Mouse (Mus musculus) hindbrain, postnatal 0 days (tissue): ENCODE results near the gene Ppp2r5d. TPM values are rescaled to one million over a fixed set of nuclear protein-coding genes. Genes with fewer than 3 reads are reported as not detected.

Source experiments
- ATAC-seq: fragments of 200-750 bp; cut with Nextera tagmentation; 2 replicates; pipeline ENCODE4 v1.8.0; 2017; ENCODE audit warnings: mild to moderate bottlenecking, moderate TSS enrichment, moderate library complexity
- DNase-seq: peaks from one replicate; pipeline ENCODE4 v3.0.0-alpha.2; 2015; ENCODE audit warnings: low spot score
- H3K27ac ChIP-seq: fragments of 300-500 bp; sonication (generic); 2 replicates; pipeline ENCODE4 v1.5.1; 2014; ENCODE audit warnings: mild to moderate bottlenecking
- H3K27me3 ChIP-seq: fragments of 300-500 bp; sonication (generic); 2 replicates; pipeline ENCODE4 v1.6.1; 2014; ENCODE audit warnings: low read length, mixed read lengths; ENCODE audit not compliant: insufficient read depth
- H3K36me3 ChIP-seq: fragments of 300-500 bp; sonication (generic); 2 replicates; pipeline ENCODE4 v1.6.1; 2014; ENCODE audit warnings: low read length, mixed read lengths; ENCODE audit not compliant: insufficient read depth
- H3K4me1 ChIP-seq: fragments of 300-500 bp; sonication (generic); 2 replicates; pipeline ENCODE4 v1.6.1; 2014; ENCODE audit warnings: antibody characterized with exemption, low read length, mixed read lengths; ENCODE audit not compliant: insufficient read depth
- H3K4me2 ChIP-seq: fragments of 300-500 bp; sonication (generic); 2 replicates; pipeline ENCODE4 v1.6.1; 2014; ENCODE audit warnings: low read depth, mild to moderate bottlenecking, low read length, moderate library complexity, mixed read lengths
- H3K4me3 ChIP-seq: fragments of 300-500 bp; sonication (generic); 2 replicates; pipeline ENCODE4 v1.5.1; 2014; ENCODE audit warnings: low read length
- H3K9ac ChIP-seq: fragments of 300-500 bp; sonication (generic); replicated peaks from 2 replicates; pipeline ENCODE4 v1.6.1; 2014; ENCODE audit warnings: mild to moderate bottlenecking, low read length, moderate library complexity, mixed read lengths
- H3K9me3 ChIP-seq: fragments of 300-500 bp; sonication (generic); 2 replicates; pipeline ENCODE4 v1.6.1; 2016; ENCODE audit warnings: low read length, mixed read lengths
- CTCF ChIP-seq: IDR thresholded peaks from 2 replicates; pipeline ENCODE4 v1.5.1; 2016; ENCODE audit warnings: antibody characterized with exemption, control low read depth, low read depth
- WGBS: fragments of 180-500 bp; shearing (Covaris S2); extraction: QIAGEN DNeasy Blood & Tissue Kit; methylation state at CpG from one replicate; pipeline ENCODE4 v1.1.7; 2014; 5-methylcytosine and 5-hydroxymethylcytosine counted together
- polyA plus RNA-seq: library from polyadenylated mRNA; unstranded; fragments of >200 nt; fragmentation: Nextera tagmentation; extraction: Ambion mirVana; gene quantifications from 2 replicates; pipeline ENCODE4 v1.2.1, GENCODE M21; 2015
- total RNA-seq: library from RNA; depleted of rRNA; stranded (reverse); fragments of >200 nt; gene quantifications from 2 replicates; pipeline ENCODE4 v1.2.3, GENCODE M21; 2014

Ppp2r5d gene
- total and polyA plus RNA-seq, 2 experiments from 2014 or later, result 89.6 to 129 TPM

- DNase-seq (no peak), ATAC-seq (peak; percentile 39)
- 17% methylated on average over 24 of the region's 24 CpGs for WGBS
- H3K27ac ChIP-seq, result no peak within 1 kb of the TSS
- H3K27me3 ChIP-seq, result no peaks in the 10 kb centered on the region; the same call in 1 of the 2 replicates
- H3K4me3 ChIP-seq, result peak within 1 kb of the TSS; percentile 14; the same call in 1 of the 2 replicates
- H3K4me2 ChIP-seq, result peak within 1 kb of the TSS; percentile 38
- H3K9ac ChIP-seq, result 0 out of 2 replicates have a peak within 1 kb of the TSS, but pooled peaks have one; percentile 35
- no peaks in the 10 kb centered on the region; the same call in 1 of the 2 replicates for H3K36me3 ChIP-seq
- TF ChIP-seq CTCF, result no peak
- no peaks in the 10 kb centered on the region for H3K4me1 ChIP-seq
- no peaks in the 10 kb centered on the region for H3K9me3 ChIP-seq
Observed at GRCm38 (mm10) chr17:46728904-46729318, 24.0 kb upstream of the Ppp2r5d start, which contains the start of gene Gnmt. Gene Gnmt (minus strand): TSS chr17:46729168.

GRCm38 (mm10) chr17:46728496-46728895, 23.6 kb upstream of the Ppp2r5d start:
- Histone ChIP-seq H3K9ac (0 out of 2 replicates have a peak overlapping the region, but pooled peaks have one; percentile 35), H3K4me1 (no peaks in the 10 kb centered on the region), H3K4me2 (peak overlapping the region; percentile 38; the same call in 1 of the 2 replicates), H3K9me3 (no peaks in the 10 kb centered on the region), H3K27me3 (no peaks in the 10 kb centered on the region; the same call in 1 of the 2 replicates), H3K27ac (no peak overlapping the region), H3K36me3 (no peaks in the 10 kb centered on the region; the same call in 1 of the 2 replicates), H3K4me3 (no peak overlapping the region)
- no peak; the same call in 1 of the 2 replicates for ATAC-seq
- no peak for TF ChIP-seq CTCF
- WGBS, result 52% methylated on average over 11 of the region's 11 CpGs
- DNase-seq, result no peak

GRCm38 (mm10) chr17:46728021-46728420, 23.1 kb upstream of the Ppp2r5d start:
- Histone ChIP-seq H3K9me3 (no peaks in the 10 kb centered on the region), H3K9ac (no peak overlapping the region), H3K27me3 (no peaks in the 10 kb centered on the region; the same call in 1 of the 2 replicates), H3K4me2 (no peak overlapping the region), H3K4me3 (no peak overlapping the region), H3K4me1 (no peaks in the 10 kb centered on the region), H3K36me3 (no peaks in the 10 kb centered on the region; the same call in 1 of the 2 replicates), H3K27ac (no peak overlapping the region)
- DNase-seq (no peak), ATAC-seq (no peak)
- TF ChIP-seq CTCF, result peak; percentile 42
- 38% methylated on average over 6 of the region's 6 CpGs for WGBS

- H3K27ac ChIP-seq, result no peak overlapping the region
- H3K9ac ChIP-seq, result no peak overlapping the region
- DNase-seq (no peak), ATAC-seq (no peak)
- H3K9me3 ChIP-seq, result no peaks in the 10 kb centered on the region
- 90% methylated on average over 11 of the region's 11 CpGs for WGBS
- H3K27me3 ChIP-seq, result no peaks in the 10 kb centered on the region; the same call in 1 of the 2 replicates
- no peak for TF ChIP-seq CTCF
- H3K4me1 ChIP-seq, result no peaks in the 10 kb centered on the region
- H3K4me2 ChIP-seq, result no peak overlapping the region
- no peaks in the 10 kb centered on the region; the same call in 1 of the 2 replicates for H3K36me3 ChIP-seq
- no peak overlapping the region for H3K4me3 ChIP-seq
Observed at GRCm38 (mm10) chr17:46727271-46727670, 22.4 kb upstream of the Ppp2r5d start.

- no peaks in the 10 kb centered on the region; the same call in 1 of the 2 replicates for H3K36me3 ChIP-seq
- no peak overlapping the region for H3K4me3 ChIP-seq
- no peak overlapping the region for H3K9ac ChIP-seq
- no peaks in the 10 kb centered on the region for H3K9me3 ChIP-seq
- no peak overlapping the region for H3K27ac ChIP-seq
- DNase-seq (no peak), ATAC-seq (peak; percentile 8)
- TF ChIP-seq CTCF, result no peak
- H3K27me3 ChIP-seq, result no peaks in the 10 kb centered on the region; the same call in 1 of the 2 replicates
- no peak overlapping the region for H3K4me2 ChIP-seq
- no peaks in the 10 kb centered on the region for H3K4me1 ChIP-seq
- WGBS, result 89% methylated on average over 26 of the region's 26 CpGs
Observed at GRCm38 (mm10) chr17:46725731-46726645, 21.1 kb upstream of the Ppp2r5d start.

GRCm38 (mm10) chr17:46725273-46725672, 20.4 kb upstream of the Ppp2r5d start:
- H3K36me3 ChIP-seq, result no peaks in the 10 kb centered on the region; the same call in 1 of the 2 replicates
- ATAC-seq (peak; percentile 54), DNase-seq (peak; percentile 67)
- no peak overlapping the region for H3K27ac ChIP-seq
- WGBS, result 43% methylated on average over 9 of the region's 9 CpGs
- H3K4me2 ChIP-seq, result no peak overlapping the region
- no peak overlapping the region for H3K4me3 ChIP-seq
- H3K27me3 ChIP-seq, result no peaks in the 10 kb centered on the region; the same call in 1 of the 2 replicates
- H3K9me3 ChIP-seq, result no peaks in the 10 kb centered on the region
- H3K9ac ChIP-seq, result no peak overlapping the region
- peak; percentile 65 for TF ChIP-seq CTCF
- no peaks in the 10 kb centered on the region for H3K4me1 ChIP-seq
